Mouse (Mus musculus) left cerebral cortex, postnatal 10 days (tissue): Measurements from ENCODE around the gene Copa. TPM values are rescaled to one million over a fixed set of nuclear protein-coding genes. Genes with fewer than 3 reads are reported as not detected.

ENCODE experiments used
- DNase-seq, 2 experiments: peaks; one replicate each; pipeline ENCODE4 v3.0.0; 2021 to 2022; ENCODE audit warnings: low spot score in 2 of 2, mixed read lengths in 1 of 2; ENCODE audit errors: extremely low spot score in 1 of 2
- intact Hi-C: fragments of 180-260 bp; cut with DNase I; formaldehyde crosslinking; loops from one replicate; pipeline ENCODE4 v1.15.1; 2025
- total RNA-seq, 2 experiments: library from RNA; stranded (reverse); gene quantifications; 2 replicates each; pipeline ENCODE4 v1.2.3; 2021

Copa gene
- 100 to 1,000 TPM; 179 to 183 TPM for total RNA-seq

GRCm38 (mm10) chr1:172082101-172082898 is at the start of gene Copa, which contains the start of gene Ncstn:
TSS of gene Copa (plus strand) at chr1:172082529.
TSS of gene Ncstn (minus strand) at chr1:172082795.
- intact Hi-C loops, result no loop called here

DNA sequence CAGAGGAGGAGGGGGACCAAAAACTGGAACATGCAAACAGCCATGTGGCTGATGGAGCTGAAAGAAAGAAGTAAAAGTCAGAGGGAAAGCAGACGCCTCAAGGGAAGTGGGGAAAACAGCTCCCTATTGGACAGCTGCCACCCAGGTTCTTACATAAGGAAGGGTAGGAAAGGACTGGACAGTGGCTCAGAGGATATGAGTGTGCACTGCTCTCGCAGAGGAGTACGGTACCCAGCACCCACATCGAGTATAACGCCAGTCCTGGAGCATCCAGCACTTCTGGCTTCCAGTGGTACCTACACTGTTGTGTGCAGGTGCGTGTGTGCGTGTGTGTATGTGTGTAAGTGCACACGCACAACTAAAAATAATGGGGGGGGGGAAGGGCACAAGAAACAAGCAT is 35.9 kb upstream of the Copa start:
- intact Hi-C loops, result loop anchor here (5.0 kb wide), 1 partner anchor 266 kb away; no protein-coding TSS in a partner anchor
- no peak for DNase-seq

More at GRCm38 (mm10) chr1:172082101-172082898, at the start of gene Copa, which contains the start of gene Ncstn:
- DNase-seq, result peak; percentile 92 to 94

DNA sequence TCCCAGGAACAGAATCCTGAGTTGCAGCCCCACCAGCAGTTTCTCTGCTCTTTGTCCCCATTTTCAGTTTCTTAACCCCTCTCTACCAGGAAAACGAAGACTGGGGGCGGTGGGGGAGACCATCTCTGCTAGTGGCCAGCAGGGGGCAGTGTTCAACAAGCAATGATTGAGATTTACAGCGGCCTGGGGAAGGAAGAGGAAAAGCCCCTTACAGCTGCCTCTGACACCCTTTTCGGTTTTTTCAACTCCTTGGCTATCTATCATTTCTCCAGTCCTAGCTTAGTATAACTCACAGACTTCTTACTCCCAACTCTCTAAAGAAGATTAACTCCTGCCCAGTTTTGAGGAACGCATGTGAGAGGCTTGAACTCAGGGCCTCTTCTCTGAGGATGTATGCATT is 35.4 kb upstream of the Copa start:
- intact Hi-C loops, result loop anchor here (5.0 kb wide), 1 partner anchor 265 kb away; no protein-coding TSS in a partner anchor
- peak in 1 of 2 experiments; percentile 77 for DNase-seq

- intact Hi-C loops, result loop anchor here (5.0 kb wide), 1 partner anchor 264 kb away; no protein-coding TSS in a partner anchor
- no peak for DNase-seq
Measured at GRCm38 (mm10) chr1:172048241-172048734, 34.0 kb upstream of the Copa start.

- DNase-seq, result no peak
Measured at GRCm38 (mm10) chr1:172049131-172049782, 33.1 kb upstream of the Copa start.

DNA sequence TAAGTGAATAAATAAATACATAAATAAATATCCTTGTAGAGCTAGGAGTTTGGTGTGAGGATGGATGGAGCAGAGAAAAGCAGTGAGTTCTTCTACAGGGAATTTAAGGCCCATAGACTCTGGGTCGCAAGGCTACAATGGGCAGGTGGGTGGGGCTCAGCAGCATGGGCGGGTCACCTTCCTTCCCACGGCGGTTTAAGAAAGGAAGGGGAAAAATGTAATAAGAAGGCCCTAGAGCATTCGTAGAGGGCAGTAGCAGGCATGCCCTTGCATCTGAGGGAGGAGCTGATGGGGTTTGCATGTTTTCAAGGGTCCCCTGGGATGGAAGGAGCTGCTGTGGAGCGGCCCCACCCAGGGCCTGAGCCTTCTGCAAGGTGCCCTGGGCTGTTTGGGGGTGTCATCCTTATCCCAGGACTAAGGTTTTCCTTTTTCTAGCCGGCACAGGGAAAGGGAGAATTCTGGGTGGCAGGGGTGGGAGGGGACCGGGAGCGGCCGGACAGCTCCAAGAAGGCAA is 29.5 kb upstream of the Copa start:
- intact Hi-C loops, result no loop called here

More at GRCm38 (mm10) chr1:172049131-172049782, 33.1 kb upstream of the Copa start:
- intact Hi-C loops, result loop anchor here (5.0 kb wide), 1 partner anchor 263 kb away; no protein-coding TSS in a partner anchor

GRCm38 (mm10) chr1:172053541-172054440 is 28.5 kb upstream of the Copa start:
- intact Hi-C loops, result no loop called here

More for the DNA sequence above, 29.5 kb upstream of the Copa start:
- no peak for DNase-seq

DNA sequence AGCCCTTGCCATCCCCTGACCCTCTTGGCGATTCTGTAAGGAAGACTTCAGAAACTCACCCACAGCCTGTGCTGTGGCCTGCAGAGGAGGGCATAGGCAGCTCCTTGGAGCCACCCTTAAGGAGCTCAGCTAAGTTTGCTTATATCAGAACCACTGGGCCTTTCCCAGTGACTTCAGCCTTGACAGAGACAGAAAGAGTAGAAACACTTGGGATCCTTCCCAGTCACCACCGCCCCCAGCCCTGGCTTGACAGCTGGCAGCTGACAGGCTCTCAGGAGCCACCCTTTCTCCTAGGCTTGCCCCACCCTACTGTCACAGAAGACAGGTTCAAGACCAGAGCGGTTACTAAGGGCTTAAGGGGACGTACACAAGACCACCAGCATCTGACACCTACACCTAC is 26.1 kb upstream of the Copa start:
- intact Hi-C loops, result no loop called here
- DNase-seq, result no peak

More at GRCm38 (mm10) chr1:172053541-172054440, 28.5 kb upstream of the Copa start:
- DNase-seq, result peak in 1 of 2 experiments; percentile 49

- intact Hi-C loops, result no loop called here
- DNase-seq, result no peak
Measured at GRCm38 (mm10) chr1:172057491-172057921, 24.8 kb upstream of the Copa start, which contains the start of gene Nhlh1. TSS of gene Nhlh1 (minus strand) at chr1:172057573.

GRCm38 (mm10) chr1:172058321-172058720 is 24.0 kb upstream of the Copa start:
- no peak for DNase-seq
- intact Hi-C loops, result no loop called here

- intact Hi-C loops, result no loop called here
- DNase-seq, result no peak
Measured at GRCm38 (mm10) chr1:172058874-172059273, 23.5 kb upstream of the Copa start.

DNA sequence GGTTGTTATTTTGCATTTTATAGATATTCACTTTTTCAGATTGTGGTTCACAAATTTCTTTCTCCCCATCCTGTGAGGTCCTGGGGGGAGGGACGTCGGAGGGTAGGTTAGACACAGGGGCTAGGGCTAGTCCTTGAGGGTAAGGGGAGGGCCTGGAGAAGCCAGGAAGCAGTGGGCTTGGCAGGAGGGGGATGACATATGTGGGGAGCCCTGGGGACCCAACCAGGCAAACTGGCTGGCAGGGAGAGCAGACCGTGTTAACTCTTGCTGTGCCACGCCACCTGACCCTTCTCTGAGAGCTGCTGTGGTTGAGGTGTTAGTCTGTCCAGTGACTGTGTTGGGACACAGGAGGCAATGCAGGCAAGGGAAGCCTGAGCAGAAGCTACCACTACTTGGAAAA is 21.7 kb upstream of the Copa start:
- intact Hi-C loops, result no loop called here
- no peak for DNase-seq

GRCm38 (mm10) chr1:172061217-172061616 is 21.1 kb upstream of the Copa start:
- intact Hi-C loops, result no loop called here
- no peak for DNase-seq

DNA sequence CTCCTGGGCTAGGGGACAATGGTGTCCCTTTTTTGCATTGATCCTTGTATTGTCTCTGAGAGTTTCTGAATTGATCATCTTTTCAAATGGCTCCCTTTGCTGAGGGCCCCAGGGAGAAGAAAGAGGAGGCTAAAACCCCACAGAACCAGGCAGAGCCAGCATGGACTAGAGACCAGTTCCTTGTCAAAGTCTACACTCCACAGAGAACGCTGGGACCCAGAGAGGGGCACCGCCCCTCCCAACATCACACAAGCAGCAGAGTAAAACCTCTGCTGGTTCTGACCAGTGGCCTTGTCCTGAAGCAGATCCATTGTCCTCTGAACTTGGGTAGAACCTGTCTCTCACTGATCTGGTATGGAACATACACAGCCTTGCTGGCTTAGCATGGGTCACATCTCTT is 20.2 kb upstream of the Copa start:
- intact Hi-C loops, result no loop called here
- no peak for DNase-seq

GRCm38 (mm10) chr1:172063291-172064023 is 18.9 kb upstream of the Copa start:
- no peak for DNase-seq
- intact Hi-C loops, result no loop called here

GRCm38 (mm10) chr1:172064613-172065141 is 17.7 kb upstream of the Copa start:
- DNase-seq, result peak; percentile 26 to 59
- intact Hi-C loops, result no loop called here

DNA sequence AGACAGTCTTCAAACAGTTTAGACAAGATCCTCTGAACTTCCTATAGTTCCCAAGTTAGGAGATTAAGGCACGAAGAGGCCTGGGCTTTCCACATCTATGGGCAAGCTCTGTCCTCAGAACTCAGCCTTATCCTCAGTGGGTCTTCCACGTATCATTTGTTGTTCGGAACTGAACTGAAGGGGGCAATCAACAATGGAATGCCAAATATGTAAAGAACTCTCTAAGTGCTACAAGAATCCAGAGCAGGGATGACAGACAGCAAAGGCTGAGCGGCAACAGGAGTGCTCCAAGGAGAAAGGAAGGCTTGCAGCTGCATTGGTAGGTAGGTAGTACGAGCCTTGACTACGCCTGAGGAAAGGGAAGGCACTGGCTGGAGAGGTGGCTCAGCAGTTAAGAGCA is 12.1 kb upstream of the Copa start:
- DNase-seq, result no peak
- intact Hi-C loops, result no loop called here
